Mouse (Mus musculus): ENCODE results near the gene Ano6.

GRCm38 (mm10) chr15:95962411-95963123 lies 171.9 kb downstream of the Ano6 start:
- TF ChIP-seq CTCF (IDR thresholded peaks at IDR 0.05; ENCODE audit: borderline replicate concordance, control insufficient read depth, extremely low read depth, insufficient read depth, low read length, poor library complexity) (no peak), POLR2A (IDR thresholded peaks at IDR 0.05; ENCODE audit: control insufficient read depth, extremely low read depth, insufficient read depth, low read length, poor library complexity) (no peak)

Data from thymus, adult 2 months (tissue).